8 mouse cellular contexts compared by ENCODE assay signal in genomic region chr2:152048981-152049441, GRCm38 (mm10). TPM values are rescaled to one million over a fixed set of nuclear protein-coding genes. Genes with fewer than 3 reads are reported as not detected.
A peak's percentile ranks its signal among the peaks of the same experiment; 100 is the strongest.
DNase-seq lines count a peak whose midpoint lies in the region; ATAC-seq and TF ChIP-seq lines count a peak whose summit lies in the region.

No protein-coding gene starts in this region.

- H3K4me3 ChIP-seq in kidney, adult 2 months (ENCODE audit: insufficient read depth, low read depth, low read length) = peak overlapping the region; percentile 27; the same call in 1 of the 2 replicates
- peak overlapping the region; percentile 58 for H3K4me3 ChIP-seq in heart, embryonic 16.5 days (ENCODE audit: low read length)
- peak overlapping the region; percentile 27 for H3K4me3 ChIP-seq in liver, postnatal 0 days (ENCODE audit: low read depth, low read length)

- under 1% methylated on average over 24 of the region's 24 CpGs for WGBS in kidney, adult 2 months
- under 1% methylated on average over 24 of the region's 24 CpGs for WGBS in heart, embryonic 16.5 days
- 2% methylated on average over 20 of the region's 24 CpGs for WGBS in liver, postnatal 0 days (ENCODE audit: insufficient replicate concordance)

- no peak for TF ChIP-seq EP300 in liver, postnatal 0 days (IDR thresholded peaks at IDR 0.05; ENCODE audit: low read depth)

- ATAC-seq in heart, embryonic 16.5 days (replicated peaks; ENCODE audit: extremely low read depth, insufficient read depth, low FRiP score) = no peak
- ATAC-seq in liver, postnatal 0 days = no peak

- peak overlapping the region; percentile 42 for H3K9ac ChIP-seq in heart, embryonic 16.5 days (ENCODE audit: low read length)
- no peak overlapping the region for H3K9ac ChIP-seq in liver, postnatal 0 days (replicated peaks)

- peak overlapping the region; percentile 93 for H3K4me2 ChIP-seq in heart, embryonic 16.5 days (ENCODE audit: low read depth, low read length)
- peak overlapping the region; percentile 60 for H3K4me2 ChIP-seq in liver, postnatal 0 days (ENCODE audit: low read depth, low read length)

- no peaks in the 10 kb centered on the region for H3K36me3 ChIP-seq in kidney, adult 2 months (ENCODE audit: control insufficient read depth, insufficient read depth, low read length)
- H3K36me3 ChIP-seq in heart, embryonic 16.5 days (ENCODE audit: control insufficient read depth, insufficient read depth) = no peaks in the 10 kb centered on the region
- H3K36me3 ChIP-seq in liver, postnatal 0 days (replicated peaks; ENCODE audit: insufficient read depth, low read length) = no peaks in the 10 kb centered on the region

- DNase-seq in kidney, adult 2 months = no peak
- DNase-seq in kidney, adult 9 months = no peak
- DNase-seq in adrenal gland, postnatal 14 days = peak; percentile 46
- DNase-seq in liver, postnatal 0 days = no peak
- no peak for DNase-seq in right cerebral cortex, postnatal 25 days
- no peak for DNase-seq in right cerebral cortex, postnatal 36 days (ENCODE audit: low spot score in 2 of 2)
- DNase-seq in spleen, postnatal 4 days (ENCODE audit: low spot score in 2 of 2) = no peak

- no peak overlapping the region for H3K27ac ChIP-seq in kidney, adult 2 months (ENCODE audit: insufficient read depth, low read depth, low read length)
- H3K27ac ChIP-seq in heart, embryonic 16.5 days (ENCODE audit: low read length) = no peak overlapping the region
- H3K27ac ChIP-seq in liver, postnatal 0 days (ENCODE audit: low read depth) = no peak overlapping the region

- TF ChIP-seq POLR2A in kidney, adult 2 months (IDR thresholded peaks at IDR 0.05; ENCODE audit: low read depth, low read length) = no peak

- TF ChIP-seq CTCF in kidney, adult 2 months (conservative IDR thresholded peaks at IDR 0.05; ENCODE audit: insufficient read depth, insufficient read length, low read depth, low read length) = no peak
- TF ChIP-seq CTCF in liver, postnatal 0 days (IDR thresholded peaks at IDR 0.05; ENCODE audit: low read depth) = no peak

- H3K9me3 ChIP-seq in heart, embryonic 16.5 days (replicated peaks; ENCODE audit: control insufficient read depth, low read length) = no peaks in the 10 kb centered on the region
- no peaks in the 10 kb centered on the region for H3K9me3 ChIP-seq in liver, postnatal 0 days (ENCODE audit: low read length)

- H3K4me1 ChIP-seq in kidney, adult 2 months (ENCODE audit: control insufficient read depth, insufficient read depth, low read length) = no peaks in the 10 kb centered on the region
- H3K4me1 ChIP-seq in heart, embryonic 16.5 days (ENCODE audit: control insufficient read depth, insufficient read depth, low read length) = peaks cover 15% of the 10 kb centered on the region
- peaks cover 7% of the 10 kb centered on the region; the same call in 1 of the 2 replicates for H3K4me1 ChIP-seq in liver, postnatal 0 days (ENCODE audit: insufficient read depth)

- peaks cover 7% of the 10 kb centered on the region; the same call in 1 of the 2 replicates for H3K27me3 ChIP-seq in kidney, adult 2 months (replicated peaks; ENCODE audit: control insufficient read depth, insufficient read depth, low read length)
- peaks cover 73% of the 10 kb centered on the region for H3K27me3 ChIP-seq in heart, embryonic 16.5 days (ENCODE audit: control insufficient read depth, insufficient read depth, low read length)
- H3K27me3 ChIP-seq in liver, postnatal 0 days (ENCODE audit: insufficient read depth, low read length) = peaks cover 55% of the 10 kb centered on the region

RNA-seq across cellular contexts. Expression of gene Scrt2, which starts 32.3 kb away (rescaled TPM):
- polyA plus RNA-seq in kidney, adult 2 months (2012; rRNA removed) = not detected in 2 replicates
- total RNA-seq in adrenal gland, postnatal 14 days (2021) = 0.30 and 0.33 TPM in 2 replicates
- polyA plus RNA-seq in heart, embryonic 16.5 days (2015; fragmentation: Nextera tagmentation; extraction: Ambion mirVana) = not detected in 2 replicates
- polyA plus RNA-seq in liver, postnatal 0 days (2015; fragmentation: Nextera tagmentation; extraction: Ambion mirVana) = not detected in 2 replicates

RNA-seq across cellular contexts. Expression of gene Slc52a3, which starts 52.7 kb away (rescaled TPM):
- polyA plus RNA-seq in kidney, adult 2 months (2012; rRNA removed) = 17.4 and 23.6 TPM in 2 replicates
- 1.6 and 2.4 TPM in 2 replicates for total RNA-seq in adrenal gland, postnatal 14 days (2021)
- polyA plus RNA-seq in heart, embryonic 16.5 days (2015; fragmentation: Nextera tagmentation; extraction: Ambion mirVana) = 1.1 TPM in 2 replicates
- polyA plus RNA-seq in liver, postnatal 0 days (2015; fragmentation: Nextera tagmentation; extraction: Ambion mirVana) = 0.43 and 0.53 TPM in 2 replicates

RNA-seq across cellular contexts. Expression of gene Srxn1, which starts 56.3 kb away (rescaled TPM):
- polyA plus RNA-seq in kidney, adult 2 months (2012; rRNA removed) = 113 and 135 TPM in 2 replicates
- total RNA-seq in adrenal gland, postnatal 14 days (2021) = 267 and 289 TPM in 2 replicates
- polyA plus RNA-seq in heart, embryonic 16.5 days (2015; fragmentation: Nextera tagmentation; extraction: Ambion mirVana) = 7.6 and 10.3 TPM in 2 replicates
- 8.2 and 8.7 TPM in 2 replicates for polyA plus RNA-seq in liver, postnatal 0 days (2015; fragmentation: Nextera tagmentation; extraction: Ambion mirVana)

Comparison
In these comparisons a context has a peak if more than half of its experiments do, and no peak if none do; other contexts are left out.
1. RNA of gene Srxn1, which starts 56.3 kb away (polyA plus RNA-seq): 113 to 135 TPM in kidney, adult 2 months; 7.6 to 10.3 TPM in heart, embryonic 16.5 days and 8.2 to 8.7 TPM in liver, postnatal 0 days; every median in the first group is over 10 times any median in the second.
2. Peak in every context shown above with its lines, with median percentiles within 50 percentile points of each other: H3K4me3 ChIP-seq.